Mouse (Mus musculus): ENCODE results near the gene Wasf2.

DNA sequence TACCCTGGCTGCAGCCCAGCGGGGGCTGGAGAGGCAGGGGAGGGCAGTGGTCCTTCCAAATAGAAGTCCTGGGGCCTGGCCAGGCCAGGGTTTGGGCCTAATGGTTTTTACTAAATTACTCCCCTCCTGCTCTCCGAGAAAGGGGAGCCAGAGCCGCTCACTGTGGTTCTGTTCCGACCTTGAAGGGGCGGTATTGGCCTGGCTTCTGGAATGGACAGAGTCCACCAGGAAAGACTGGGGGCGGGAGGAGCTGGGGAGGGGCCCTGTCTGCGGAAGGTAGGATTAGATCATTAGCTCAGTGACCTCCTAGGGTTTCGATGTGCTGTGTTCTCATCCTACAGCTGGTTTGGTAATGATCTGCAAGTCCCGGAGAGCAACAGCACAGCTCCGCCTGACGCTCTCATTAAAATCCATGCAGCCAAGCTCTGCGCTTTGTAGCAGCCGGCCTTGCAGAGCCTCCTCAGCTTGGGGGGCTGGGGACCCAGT, 67.5 kb downstream of the Wasf2 start:
- TF ChIP-seq GATA1 (IDR thresholded peaks at IDR 0.05; ENCODE audit: low read length) (no peak), TAL1 (IDR thresholded peaks at IDR 0.05; ENCODE audit: low read length) (no peak)

Data from erythroblast, embryonic 14.5 days (primary cell).